Mouse (Mus musculus) central nervous system, embryonic 14 days (tissue): ENCODE data around the gene Tnp1. TPM values are rescaled to one million over a fixed set of nuclear protein-coding genes. Genes with fewer than 3 reads are reported as not detected.

Source experiments
- polyA plus RNA-seq: library from polyadenylated mRNA; depleted of rRNA; stranded (reverse); fragments of >200 nt; gene quantifications from 2 replicates; pipeline ENCODE4 v1.2.3, GENCODE M21; 2012; rRNA removed

Gene Tnp1
- polyA plus RNA-seq, result not detected in 2 replicates

DNA sequence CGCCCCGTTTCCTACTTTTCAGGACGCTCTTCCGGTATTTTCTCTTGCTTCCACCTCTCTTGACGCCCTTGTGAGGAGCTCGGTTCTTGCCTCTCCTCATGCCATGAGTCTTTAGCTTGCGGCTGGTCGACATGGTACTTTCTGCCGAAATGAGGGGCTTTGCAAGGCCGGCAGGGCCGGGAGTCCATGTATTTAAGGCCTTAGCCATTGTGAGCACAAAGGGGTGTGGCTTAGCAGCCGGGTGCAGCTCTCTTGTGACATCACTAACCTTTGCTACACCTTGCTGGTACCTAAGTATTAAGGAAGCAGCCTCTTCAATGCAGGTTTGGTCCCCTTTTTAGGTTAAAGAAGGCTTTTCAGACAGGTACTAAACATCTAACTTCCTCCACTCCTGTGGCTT is at the start of gene Tnp1:
Tnp1 (minus strand) TSS at position 179 of the 400 bp plus-strand sequence.

Other genes with a start within 250 kb of the Tnp1 start
- gene Igfbp2, start 191.4 kb downstream of the Tnp1 start, polyA plus RNA-seq, result 363 and 381 TPM in 2 replicates
- 57.0 and 133 TPM in 2 replicates for gene Igfbp5, start 141.0 kb downstream of the Tnp1 start, polyA plus RNA-seq